Mouse (Mus musculus): ENCODE results near the gene Fgr.

Gene Fgr

DNA sequence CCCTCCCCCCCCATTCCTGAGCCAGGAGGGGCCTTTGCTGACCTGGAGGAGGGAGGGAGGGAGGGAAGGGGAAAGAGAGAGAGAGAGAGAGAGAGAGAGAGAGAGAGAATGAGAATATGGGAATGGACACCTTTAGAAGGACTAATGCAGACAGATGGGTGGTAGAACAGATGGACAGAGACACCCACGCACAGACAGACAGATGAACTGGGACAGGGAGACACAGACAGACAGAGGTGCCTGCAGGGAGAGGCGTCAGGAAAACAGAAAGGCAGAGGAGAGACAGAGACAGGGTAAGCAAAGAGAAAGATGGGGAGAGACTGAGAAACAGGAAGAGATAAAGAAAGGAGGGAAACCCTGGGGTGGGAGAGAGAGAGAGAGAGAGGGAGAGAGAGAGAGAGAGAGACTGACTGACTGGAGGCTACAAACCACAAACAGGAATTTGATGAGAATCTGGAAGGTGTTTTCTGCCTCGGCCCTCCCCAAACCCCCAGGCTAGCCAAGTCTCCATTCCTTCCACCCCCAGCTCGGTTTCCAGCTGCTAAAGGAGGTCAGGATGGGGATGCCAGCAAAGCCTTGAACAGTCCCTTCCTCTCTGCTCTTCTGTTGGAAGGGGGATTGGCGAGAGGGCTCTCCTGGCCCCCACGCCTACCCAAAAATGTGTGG, 43.8 kb downstream of the Fgr start:
- no peak for DNase-seq

DNA sequence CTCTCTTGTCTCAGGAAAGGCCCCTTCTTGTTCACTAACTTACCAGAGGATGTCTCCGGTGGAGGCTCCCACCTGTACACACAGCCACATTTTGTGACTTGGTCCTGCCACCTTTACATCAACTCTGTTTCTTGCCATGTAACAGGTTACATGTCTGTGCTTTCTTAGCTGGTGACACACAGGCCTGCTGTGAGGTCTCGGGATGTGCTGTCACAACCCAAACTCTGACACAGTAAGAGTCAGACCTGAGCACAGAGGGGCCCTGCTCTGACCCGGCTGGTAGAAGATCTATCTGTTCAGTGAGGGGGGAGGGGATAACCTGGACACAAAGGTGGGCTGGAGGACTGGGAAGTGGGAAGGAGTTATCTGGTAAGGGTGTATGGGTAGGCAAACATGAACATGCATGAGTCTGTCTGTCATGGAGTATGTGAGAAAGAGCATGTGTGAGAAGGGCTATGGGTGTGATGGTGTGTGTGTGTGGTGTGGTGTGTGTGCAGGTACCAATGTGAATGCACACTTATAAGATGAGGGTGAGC, 44.4 kb downstream of the Fgr start:
- no peak for DNase-seq

DNA sequence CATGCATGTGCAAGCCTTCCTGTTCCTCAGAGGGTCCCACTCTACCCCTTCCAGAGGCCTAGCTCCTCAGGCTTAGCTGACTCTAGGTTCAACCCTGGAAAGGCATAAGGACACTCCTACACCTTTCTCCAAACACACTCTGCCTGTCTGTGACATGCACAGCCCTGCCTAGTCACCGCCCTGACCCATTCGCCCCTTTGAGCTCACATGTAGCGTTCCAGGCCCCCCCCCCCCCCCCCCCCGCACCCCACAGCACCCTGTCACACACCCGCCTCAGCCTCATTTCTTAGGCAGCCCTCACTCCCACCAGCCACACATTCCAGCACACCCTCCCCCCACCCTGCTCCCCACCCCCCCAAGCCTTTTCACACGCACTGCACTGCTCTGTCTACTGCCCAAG, 46.8 kb downstream of the Fgr start:
- DNase-seq, result no peak

DNA sequence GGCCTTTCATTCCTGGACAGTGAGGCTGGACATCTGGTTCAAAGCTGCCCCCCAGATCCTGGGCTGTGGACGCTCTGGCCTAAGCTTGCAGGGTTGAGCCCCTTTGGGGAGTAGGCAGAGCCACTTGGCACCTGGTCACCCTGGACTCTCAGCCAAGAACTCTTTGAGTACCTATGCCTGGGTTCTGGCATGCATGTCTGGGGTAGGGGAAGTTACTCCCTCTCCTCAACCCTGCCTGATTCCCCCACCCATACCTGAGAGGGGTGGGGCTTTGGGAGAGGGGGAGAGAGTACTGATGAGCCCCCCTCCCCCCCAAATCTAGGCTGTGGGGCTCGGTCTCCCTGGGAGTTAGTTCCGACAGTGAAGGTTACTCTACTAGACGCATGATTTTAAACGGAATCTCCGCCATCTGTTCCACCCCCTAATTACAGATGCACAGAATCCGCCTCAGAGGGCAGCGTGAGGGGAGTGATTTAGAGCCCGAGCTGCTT, 47.3 kb downstream of the Fgr start:
- DNase-seq, result peak; percentile 75

DNA sequence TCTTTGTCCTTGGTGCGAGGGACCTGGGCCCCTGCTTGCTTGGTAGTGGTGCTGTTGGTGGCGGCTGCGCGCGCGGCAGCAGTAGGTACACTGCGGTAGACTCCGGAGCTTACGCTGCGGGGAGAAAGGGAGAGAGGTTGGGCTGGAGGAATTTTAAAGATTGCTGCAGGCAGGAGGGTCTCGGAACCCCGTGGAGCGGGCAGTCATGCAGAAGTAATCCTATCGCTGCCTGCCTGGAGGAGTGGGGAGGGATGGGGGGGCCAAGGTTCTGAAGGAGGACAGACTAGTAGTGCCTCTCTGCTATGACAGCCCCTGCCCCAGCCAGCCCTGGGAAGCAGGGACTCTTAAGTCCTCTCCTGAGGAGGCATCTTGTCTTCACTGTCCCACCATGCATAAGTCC, 48.3 kb downstream of the Fgr start:
- peak; percentile 41 for DNase-seq

DNA sequence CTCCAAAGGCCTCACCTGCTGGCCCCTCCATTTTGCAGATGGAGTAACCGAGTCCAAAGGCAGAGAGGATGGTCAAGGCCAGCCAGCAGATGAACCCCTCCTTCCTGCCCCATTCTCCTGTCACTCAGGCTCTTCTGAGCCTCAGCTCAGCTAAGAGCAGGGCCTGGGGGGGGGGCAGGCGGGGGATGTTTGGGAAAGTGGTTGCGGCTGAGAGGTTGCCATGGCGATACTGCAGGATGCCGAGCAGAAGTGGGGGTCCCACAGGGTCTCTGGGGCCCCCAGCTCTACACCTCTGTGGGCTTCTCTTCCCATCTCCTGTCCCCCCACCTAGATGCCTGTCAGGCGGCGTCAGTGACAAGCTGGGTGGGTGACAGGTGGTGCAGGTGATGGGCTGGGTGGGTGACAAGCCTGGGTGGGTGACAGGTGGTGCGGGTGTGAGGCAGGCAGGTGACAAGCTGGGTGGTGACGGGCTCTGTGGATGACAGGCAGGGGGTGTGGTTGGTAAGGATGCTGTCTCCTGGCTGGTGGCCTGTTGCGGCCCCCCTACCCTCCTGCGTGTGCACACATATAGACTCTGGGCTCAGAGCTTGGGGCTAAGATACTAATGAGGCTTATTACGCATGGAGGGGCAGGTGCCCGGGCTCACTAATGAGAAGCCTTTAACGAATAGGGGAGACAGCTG, 49.2 kb downstream of the Fgr start:
- DNase-seq, result peak; percentile 59

DNA sequence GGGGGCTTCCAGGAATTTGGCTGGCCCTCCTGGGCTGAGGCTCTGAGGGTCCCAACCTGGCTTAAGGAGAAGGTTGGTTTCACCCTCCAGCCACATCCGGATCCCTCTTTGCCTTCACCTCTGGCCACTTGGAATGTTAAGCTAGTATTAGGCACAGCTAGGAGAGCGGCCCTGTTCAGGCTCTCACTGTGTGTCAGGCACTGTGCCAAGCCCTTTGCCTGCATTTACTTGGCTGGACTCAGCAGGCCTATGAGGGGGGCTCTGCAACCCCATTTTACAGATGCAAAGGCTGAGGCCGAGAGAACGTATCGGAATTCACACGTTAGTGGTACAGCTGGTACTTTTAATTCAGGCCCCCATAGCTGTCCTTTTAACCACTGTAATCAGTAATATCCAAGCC, 49.7 kb downstream of the Fgr start:
- peak; percentile 39 for DNase-seq

DNA sequence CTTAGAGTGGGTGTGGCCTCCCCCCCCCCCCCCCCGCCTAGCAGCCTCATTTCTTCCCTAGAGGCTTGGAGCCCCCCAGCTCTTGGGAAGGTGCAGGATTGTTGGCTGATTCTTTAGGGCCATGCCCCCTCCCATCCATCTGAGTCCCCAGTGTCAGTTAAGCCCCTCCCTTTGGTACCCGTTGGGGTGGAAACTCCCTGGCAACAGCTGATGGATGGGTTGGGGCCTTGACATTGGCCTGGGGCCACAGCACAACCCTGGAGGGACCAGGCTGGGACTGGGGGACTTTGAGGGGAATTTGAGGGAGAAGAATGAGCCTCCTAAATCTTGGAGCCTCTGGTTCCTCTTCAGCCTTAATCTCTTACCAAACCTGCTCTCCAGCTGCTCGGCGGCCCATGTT, 50.5 kb downstream of the Fgr start:
- peak; percentile 38 for DNase-seq

DNA sequence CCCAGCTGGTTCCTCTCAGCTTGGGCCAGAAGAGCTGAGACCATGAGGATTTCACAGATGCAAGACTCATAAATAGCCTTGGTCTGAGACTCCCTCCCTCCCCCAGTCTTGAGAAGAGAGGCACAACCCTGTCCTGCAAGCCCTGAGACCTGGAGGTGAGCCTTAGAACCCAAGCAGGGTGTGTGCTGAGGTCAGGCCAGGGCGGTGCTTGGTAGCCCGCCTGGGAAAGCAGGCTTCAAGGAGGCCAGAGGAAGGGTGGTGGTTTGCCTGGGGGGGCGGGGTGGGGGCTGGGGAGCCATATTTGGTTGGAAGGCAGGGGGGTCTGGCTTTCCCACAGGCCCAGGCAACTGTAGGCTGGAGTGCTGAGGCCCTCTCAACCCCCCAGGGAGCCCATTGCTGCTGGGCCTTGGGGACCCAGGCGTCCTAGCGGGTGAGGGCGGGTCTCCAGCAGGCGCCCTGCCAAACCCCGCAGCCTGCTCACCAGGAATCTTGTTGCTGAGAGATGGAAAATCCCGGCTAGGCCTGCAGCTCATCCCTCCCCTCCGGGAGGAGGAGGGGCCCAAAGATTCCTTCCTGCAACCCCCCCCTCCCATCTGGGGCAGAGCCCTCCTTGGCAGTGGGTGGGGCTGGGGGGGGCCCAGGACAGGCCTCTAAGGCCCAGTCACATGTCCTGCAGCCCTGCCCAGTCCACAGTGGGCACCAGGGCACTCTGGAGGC, 51.2 kb downstream of the Fgr start:
- DNase-seq, result no peak

DNA sequence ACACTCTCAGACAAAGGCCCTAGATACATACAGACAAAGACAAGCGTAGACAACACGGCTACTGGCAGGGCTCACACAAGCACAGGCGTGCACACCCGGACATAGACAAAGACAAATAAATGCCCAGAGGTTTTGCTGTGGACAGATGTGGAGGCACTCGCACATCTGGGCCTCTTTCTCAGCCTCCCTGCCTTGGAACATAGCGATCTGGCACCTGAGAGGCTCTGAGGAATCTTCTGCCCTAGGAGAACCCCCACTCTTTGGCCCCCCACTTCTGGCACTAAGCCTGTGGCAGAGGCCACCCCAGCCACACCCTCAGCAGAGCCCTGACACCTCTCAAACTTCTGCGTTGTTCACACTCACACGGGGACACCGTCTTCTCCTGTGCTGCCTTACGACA, 52.4 kb downstream of the Fgr start:
- DNase-seq, result no peak

DNA sequence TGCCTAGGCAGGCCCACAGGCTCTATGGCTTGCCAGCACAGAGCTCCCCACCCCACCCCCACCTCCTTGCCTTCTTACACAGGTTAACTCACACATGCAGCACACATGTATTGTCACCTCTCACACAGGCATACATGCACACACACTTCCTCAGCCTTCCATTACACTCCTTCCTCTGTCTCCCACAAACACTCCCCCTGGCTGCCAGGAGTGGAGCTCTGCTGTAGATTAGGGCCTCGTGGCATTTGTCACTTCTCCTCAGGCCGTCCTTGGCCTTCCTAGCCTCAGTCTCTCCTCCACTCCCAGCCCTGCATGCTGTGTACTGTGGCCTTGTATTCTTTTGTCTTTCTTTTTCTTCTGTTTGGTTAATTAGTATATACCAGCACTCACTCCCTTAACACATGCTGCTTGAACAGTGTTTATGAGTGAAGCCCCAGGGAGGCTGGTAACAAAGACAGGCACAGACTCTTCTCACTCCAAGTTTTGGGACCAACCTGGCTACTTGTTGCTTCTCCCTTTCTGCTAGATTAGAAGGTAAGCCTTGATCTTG, 53.0 kb downstream of the Fgr start:
- DNase-seq, result no peak

DNA sequence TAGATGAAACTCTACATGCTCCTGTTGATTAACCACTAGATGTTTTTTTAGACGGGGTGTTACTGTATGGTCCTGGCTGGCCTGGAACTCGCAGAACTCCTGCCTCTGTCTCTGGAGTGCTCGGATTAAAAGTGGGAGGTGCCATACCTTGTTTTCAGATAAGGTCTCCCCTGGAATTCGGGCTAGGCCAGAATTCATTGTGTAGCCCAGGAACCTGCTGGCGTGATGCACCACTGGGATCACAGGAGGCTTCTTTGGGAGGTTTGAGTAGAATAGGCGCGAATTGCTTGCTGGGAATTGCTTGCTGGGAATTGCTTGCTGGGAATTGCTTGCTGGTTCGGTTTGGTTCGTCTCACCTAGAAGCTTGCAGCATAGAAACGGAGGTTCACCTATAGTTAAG, 53.8 kb downstream of the Fgr start:
- DNase-seq, result no peak

DNA sequence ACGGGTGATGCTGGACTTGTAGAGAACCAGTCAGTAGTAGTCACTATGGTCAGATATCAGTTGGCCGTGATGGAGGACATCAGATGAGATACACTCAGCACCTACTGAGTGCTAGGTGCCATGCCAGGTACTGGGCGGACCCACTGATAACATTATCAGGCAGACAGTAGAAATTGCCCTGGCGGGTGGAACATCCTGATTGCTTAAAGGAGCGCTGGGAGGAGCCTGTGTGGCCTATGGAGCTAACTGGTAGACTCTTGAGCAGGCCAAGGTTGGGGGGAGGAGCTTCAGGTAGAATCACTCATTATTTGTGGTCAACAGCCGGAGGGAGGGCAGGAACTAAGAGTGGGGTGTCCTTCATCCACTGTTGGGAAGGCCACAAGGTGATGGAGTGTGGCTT, 54.3 kb downstream of the Fgr start:
- no peak for DNase-seq

DNA sequence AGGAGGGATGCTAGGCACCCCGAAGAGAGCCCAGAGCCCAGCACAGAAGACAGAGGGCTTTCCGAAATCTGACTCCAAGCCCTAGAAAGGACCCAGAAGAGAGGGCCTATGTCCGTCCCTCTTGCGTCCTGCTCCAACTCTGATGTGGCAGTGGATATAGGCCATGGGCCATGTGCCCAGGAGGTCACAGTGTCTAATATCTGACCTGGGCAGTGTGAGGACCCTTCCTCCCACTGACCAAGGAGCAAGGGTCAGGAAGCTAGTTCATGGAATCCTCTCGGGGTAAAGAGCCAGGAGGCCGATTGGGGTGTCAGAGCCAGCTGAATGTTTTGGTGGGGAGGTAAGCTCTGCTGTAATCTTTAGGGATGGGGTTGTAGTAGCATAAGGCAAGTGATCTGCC, 55.0 kb downstream of the Fgr start:
- DNase-seq, result no peak

DNA sequence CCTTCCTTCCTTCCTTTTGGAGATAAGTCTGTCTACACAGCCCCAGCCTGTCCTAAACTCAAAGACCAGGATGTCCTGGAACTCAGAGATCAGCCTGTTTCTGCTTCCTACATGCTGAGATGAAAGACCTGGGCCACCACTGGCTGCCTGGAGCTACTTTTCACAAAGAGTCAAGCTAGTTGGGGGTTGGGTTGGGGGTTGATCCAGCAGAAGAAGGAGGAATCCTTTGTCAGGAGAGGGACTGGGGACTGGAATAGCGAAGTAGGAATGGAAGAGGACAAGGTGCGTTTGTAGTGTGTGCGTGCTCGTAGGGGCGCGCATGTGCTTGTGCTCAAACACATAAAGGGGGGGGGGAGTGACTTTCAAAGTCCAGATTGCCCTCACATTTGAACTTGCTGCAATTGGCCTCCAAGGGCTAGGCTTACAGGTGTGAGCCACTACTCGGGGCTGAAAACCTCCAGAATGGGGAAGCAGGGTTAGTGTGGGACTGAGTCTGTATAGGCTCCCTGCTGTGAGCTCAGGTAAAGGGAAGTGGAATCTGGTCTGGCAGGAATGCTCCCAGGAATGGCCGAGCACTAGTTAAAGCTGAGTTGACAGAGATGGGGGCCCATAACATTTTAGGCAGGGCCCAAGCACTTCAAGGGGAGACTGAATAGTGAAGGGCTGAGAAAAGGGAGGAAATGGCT, 58.7 kb downstream of the Fgr start:
- no peak for DNase-seq

DNA sequence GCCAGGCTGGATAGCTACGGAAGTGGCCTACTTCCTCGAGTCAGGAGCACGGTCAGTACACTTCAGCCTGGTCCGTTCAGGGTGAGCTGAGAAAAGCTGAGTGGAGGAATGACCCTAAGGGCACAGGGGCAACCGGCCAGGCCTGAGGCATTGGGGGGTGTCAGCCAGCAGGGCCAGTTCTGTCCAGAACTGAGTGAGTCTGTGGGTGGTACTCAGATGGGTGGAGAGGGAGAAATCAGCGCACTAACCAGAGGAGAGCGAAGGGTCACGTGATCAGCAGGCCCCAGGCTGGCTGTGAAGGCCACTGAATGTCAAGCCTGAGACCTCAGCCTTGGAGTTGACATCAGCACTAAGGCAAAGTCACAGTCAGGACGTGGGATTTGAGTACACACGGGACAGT, 60.6 kb downstream of the Fgr start:
- DNase-seq, result no peak

DNA sequence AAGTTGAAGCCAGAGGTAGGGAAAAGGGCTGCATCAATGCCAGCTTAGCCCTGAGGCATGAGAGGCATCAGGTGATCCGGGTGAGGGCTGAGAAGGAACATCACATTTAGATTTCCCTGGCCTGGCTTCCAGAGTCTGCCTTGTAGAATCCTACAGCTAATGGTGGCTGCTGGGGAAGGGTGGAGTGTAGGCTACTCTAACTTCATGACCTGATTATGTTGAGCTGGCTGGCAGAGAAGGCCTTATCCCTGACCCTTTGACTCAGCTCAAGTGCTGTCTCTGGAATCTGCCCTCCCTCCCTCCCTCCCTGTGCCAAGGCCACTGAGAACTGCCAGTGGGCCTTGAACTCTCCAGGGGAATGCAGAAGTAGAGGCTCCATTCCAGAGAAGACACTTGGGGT, 61.6 kb downstream of the Fgr start:
- DNase-seq, result no peak

DNA sequence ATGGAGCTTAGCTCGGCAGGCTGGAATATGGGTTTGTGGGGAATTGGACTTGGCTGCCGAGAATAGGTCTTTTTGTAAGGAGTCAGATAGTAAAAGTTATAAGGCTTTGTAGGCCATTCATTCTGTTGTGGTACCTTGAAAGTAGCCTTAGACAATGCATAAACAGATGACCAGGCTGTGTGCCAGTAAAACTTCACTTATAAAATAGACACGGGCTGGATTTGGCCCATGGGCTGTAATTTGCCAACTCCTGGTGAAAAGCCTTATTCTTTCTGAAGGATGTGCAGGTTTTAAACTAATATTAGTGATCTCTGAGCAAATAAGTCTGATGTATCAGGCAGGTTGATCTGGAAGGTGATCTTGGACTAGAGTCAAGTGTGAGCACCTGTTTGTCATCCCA, 62.1 kb downstream of the Fgr start:
- no peak for DNase-seq

DNA sequence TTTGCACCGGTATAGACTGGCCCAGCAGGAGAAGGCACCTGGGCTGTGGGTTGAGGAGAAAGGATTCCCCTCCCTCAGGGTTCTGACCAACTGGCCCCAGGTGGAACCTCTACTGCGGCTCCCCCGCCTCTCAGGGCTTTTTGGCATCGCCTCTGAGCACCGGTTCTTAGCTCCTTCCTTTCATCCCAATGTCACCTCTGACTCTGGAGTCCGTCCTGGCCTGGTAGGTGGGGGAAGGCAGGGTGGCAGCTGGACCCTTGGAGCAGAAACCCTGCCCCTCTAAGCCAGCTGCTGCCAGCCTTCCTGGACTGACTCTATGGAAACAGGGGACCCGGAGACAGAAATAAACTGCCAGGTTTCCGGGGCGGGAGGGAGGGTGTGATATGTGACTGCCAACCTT, 63.4 kb downstream of the Fgr start:
- peak; percentile 54 for DNase-seq

DNA sequence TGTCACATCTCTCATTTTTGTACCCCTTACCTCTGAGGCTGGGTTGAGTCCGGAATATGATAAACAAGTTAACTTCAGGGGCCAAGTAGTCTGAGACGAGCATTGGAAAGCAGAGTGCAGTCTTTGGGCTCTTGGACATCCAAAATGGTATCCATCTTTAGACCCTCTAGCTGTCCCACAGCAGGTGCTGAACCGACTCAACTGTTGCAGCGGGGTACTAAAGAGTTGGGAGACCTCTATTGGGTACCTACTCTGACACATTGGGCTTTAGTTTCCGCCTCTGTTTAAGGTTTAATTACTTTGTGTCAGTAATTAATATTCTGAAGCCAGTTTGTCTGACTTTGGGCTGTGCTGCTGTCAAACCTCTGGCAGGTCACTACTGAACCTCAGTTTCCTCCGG, 63.9 kb downstream of the Fgr start:
- DNase-seq, result no peak

DNA sequence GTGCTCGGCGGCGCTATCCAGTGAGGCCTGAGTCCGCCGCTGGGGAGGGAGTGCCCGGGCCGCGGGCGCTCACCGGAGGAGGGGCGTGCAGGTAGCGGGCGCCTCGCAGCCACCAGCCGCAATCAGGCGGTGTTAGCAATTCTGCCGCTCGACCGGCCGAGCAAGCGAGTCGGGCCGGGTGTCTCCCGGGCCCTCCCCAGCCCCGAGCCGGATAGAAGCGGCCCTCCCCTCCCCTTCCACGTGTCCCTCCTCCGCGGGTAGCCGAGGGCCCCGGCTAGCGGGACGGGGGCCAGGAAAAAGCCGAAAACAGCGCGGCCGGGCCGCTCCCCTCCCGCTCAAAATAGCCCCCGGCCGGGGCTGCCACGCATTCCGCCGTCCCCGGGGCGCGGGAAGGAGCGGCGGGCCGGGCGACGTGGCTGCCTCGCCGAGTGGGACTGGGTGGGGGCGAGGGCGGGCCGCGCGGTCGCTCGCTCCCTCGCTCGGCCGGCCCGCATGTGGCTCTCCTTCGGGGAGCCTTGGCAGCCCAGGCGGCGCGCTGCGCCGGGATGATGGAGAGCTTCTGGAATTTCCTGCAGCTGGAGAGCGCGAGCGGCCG, 64.7 kb downstream of the Fgr start:
- peak; percentile 45 for DNase-seq

DNA sequence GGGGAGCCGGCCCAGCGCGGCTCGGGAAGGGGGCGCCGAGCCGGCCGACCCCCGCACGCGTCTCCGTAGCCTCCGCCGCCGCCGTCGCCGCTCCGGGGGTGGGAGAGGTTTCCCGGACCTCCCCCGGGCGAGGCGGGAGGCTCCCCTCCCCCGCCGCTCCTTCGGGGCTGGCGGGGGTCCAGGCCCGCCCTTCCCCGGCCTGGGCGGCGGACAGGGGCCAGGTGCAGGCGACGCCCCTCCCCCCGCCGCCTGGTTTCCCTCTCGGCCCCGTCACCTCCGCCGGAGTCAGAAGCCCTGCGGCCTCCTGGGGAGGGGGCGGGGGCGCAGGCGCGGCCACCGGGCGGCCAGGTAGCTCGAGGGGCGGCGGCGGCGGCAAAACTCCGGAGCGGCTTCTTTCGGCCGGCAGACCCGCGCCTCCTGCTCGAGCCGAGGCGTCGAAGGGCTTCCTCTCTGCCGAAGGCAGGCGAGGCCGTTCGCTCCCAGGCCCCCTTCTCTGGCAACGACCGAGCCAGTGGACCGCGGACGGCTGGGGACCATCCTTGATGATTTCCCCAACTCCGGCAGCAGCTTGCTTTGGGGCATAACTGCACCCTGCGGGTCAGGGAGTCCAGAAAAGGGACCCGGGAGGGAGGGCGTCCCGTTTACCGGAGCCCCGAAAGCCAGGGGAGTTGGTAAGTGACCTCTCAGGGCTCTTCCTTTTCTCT, 65.4 kb downstream of the Fgr start:
- no peak for DNase-seq

Data from cerebellum, adult 11-12 months (tissue).